8 mouse cellular contexts compared by ENCODE assay signal in the genomic region with DNA sequence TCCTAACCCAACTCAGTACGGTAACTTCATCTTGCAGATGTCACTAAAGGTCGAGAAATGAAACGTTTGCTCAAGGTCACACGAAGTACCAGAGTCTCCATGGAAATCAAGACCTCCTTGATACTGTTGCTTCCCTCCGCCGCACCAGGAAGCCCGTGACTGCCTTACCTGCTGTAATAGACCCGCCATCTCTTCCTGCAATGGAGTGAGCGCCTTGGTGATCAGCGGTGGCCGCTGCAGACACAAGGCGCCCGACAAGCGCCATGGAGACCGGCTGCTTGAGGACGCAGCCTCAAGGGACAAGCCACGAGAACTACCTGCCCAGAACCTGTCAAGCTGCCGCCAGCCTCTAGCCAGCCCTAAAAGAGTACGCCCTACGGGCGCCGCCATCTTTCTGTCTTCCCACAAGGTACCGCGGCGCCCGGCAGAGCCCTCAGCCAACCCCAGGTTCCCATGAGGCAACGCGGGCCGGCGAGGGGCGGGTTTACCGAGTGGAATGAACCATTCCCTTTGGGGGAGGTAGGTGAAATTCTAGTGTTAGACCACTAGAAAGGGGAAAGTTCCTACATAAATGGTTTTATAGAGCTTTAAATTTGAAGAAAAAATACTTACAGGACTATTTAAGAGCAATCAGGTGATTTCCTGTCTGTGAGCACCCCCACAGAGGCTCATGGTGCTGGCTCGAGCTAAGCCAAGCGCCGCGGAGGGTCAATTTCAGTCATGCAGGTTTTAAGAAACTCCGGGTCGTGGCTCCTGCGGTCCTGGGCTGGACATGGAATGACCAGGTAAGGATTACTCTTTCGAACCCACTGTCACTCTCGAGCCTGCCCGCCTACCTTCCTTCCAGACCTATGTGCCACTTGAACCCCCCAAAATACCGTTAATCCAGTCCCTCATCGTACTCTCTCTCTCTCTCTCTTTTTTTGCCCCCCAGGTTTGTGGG. TPM values are rescaled to one million over a fixed set of nuclear protein-coding genes. Genes with fewer than 3 reads are reported as not detected.
DNase-seq lines count a peak whose midpoint lies in the region; ATAC-seq lines count a peak whose summit lies in the region.

TSS of gene Mrps11 (plus strand) at position 481 of the 943 bp plus-strand sequence.
TSS of gene Mrpl46 (minus strand) at position 893 of the 943 bp plus-strand sequence.

- H3K4me1 ChIP-seq in megakaryocyte, embryonic 14.5 days, result peaks cover 58% of the 10 kb centered on the region

- no peaks in the 10 kb centered on the region for H3K27me3 ChIP-seq in megakaryocyte, embryonic 14.5 days (replicated peaks)

- peak; percentile 99 for ATAC-seq in common myeloid progenitor, adult 5-6 weeks (replicated peaks; ENCODE audit: low read depth, poor library complexity, severe bottlenecking)

- peak; percentile 93 for DNase-seq in ZHBTc4 (ENCODE audit: low read depth, low spot score)
- DNase-seq in gastrocnemius, adult 8-10 months (ENCODE audit: low spot score in 2 of 2), result peak; percentile 74 to 79
- DNase-seq in hindlimb bud, embryonic 11.5 days (ENCODE audit: extremely low spot score, low read depth, low spot score), result peak; percentile 81
- DNase-seq in left cerebral cortex, adult 8-10 months (ENCODE audit: low spot score in 2 of 2), result peak; percentile 76
- peak; percentile 91 to 93 for DNase-seq in right cerebral cortex, postnatal 10 days (ENCODE audit: low spot score in 2 of 2)
- DNase-seq in urinary bladder, postnatal 25 days (ENCODE audit: low spot score), result peak; percentile 85

- H3K36me3 ChIP-seq in megakaryocyte, embryonic 14.5 days (replicated peaks; ENCODE audit: low read length), result peaks cover 62% of the 10 kb centered on the region

- H3K4me3 ChIP-seq in megakaryocyte, embryonic 14.5 days (replicated peaks), result peak within 1 kb of the TSS; percentile 99

- no peaks in the 10 kb centered on the region for H3K9me3 ChIP-seq in megakaryocyte, embryonic 14.5 days

RNA-seq across cellular contexts. Expression of gene Mrps11, which starts in this region (rescaled TPM):
- 30.1 and 44.8 TPM in 2 replicates for total RNA-seq in common myeloid progenitor, adult 5-6 weeks (2017)
- 10 to 100 TPM; 26.4 to 34.9 (median 30.2) TPM for total RNA-seq in gastrocnemius, adult 8-10 months (2022)
- total RNA-seq in left cerebral cortex, adult 8-10 months (2022), result 10 to 100 TPM; 35.1 to 41.1 (median 35.9) TPM
- 142 and 156 TPM in 2 replicates for polyA plus RNA-seq in megakaryocyte, embryonic 14.5 days (2012; ENCODE audit: insufficient read depth, low replicate concordance)

RNA-seq across cellular contexts. Expression of gene Mrpl46, which starts in this region (rescaled TPM):
- total RNA-seq in common myeloid progenitor, adult 5-6 weeks (2017), result 30.0 and 40.9 TPM in 2 replicates
- 10 to 100 TPM; 25.3 to 29.7 (median 26.6) TPM for total RNA-seq in gastrocnemius, adult 8-10 months (2022)
- total RNA-seq in left cerebral cortex, adult 8-10 months (2022), result 10 to 100 TPM; 33.7 to 37.8 (median 35.1) TPM
- polyA plus RNA-seq in megakaryocyte, embryonic 14.5 days (2012; ENCODE audit: insufficient read depth, low replicate concordance), result 14.3 TPM in 1 of 2 replicates, not detected in the other

Comparison
In these comparisons a context has a peak if more than half of its experiments do, and no peak if none do; other contexts are left out.
1. Peak in every context shown above with its lines: DNase-seq, ATAC-seq and H3K4me3 ChIP-seq.